Mouse (Mus musculus) naive thymus-derived CD4-positive, alpha-beta T cell, adult 2 months (primary cell): ENCODE data around the gene Dclk2.

Source experiments
- DNase-seq: peaks from one replicate; pipeline ENCODE4 v3.0.0-alpha.2; 2011; ENCODE audit warnings: low read depth

Gene Dclk2

GRCm38 (mm10) chr3:86894491-86894890 is 26.2 kb downstream of the Dclk2 start:
- no peak for DNase-seq

GRCm38 (mm10) chr3:86887512-86887911 is 33.1 kb downstream of the Dclk2 start:
- DNase-seq = no peak

- no peak for DNase-seq
Observed at GRCm38 (mm10) chr3:86885180-86885579, 35.5 kb downstream of the Dclk2 start.

GRCm38 (mm10) chr3:86884481-86884880 is 36.2 kb downstream of the Dclk2 start:
- DNase-seq = no peak

- DNase-seq = no peak
Observed at GRCm38 (mm10) chr3:86883985-86884384, 36.7 kb downstream of the Dclk2 start.

GRCm38 (mm10) chr3:86875912-86876311 is 44.7 kb downstream of the Dclk2 start:
- no peak for DNase-seq

GRCm38 (mm10) chr3:86873092-86873600 is 47.5 kb downstream of the Dclk2 start:
- no peak for DNase-seq

GRCm38 (mm10) chr3:86870952-86871351 is 49.7 kb downstream of the Dclk2 start:
- no peak for DNase-seq

- DNase-seq = no peak
Observed at GRCm38 (mm10) chr3:86870411-86870810, 50.2 kb downstream of the Dclk2 start.

GRCm38 (mm10) chr3:86868721-86869120 is 51.9 kb downstream of the Dclk2 start:
- DNase-seq = no peak

- no peak for DNase-seq
Observed at GRCm38 (mm10) chr3:86863327-86864008, 57.2 kb downstream of the Dclk2 start.

GRCm38 (mm10) chr3:86862939-86863311 is 57.7 kb downstream of the Dclk2 start:
- DNase-seq = no peak

GRCm38 (mm10) chr3:86862245-86862938 is 58.3 kb downstream of the Dclk2 start:
- DNase-seq = no peak

GRCm38 (mm10) chr3:86859791-86860190 is 60.9 kb downstream of the Dclk2 start:
- no peak for DNase-seq

- DNase-seq = no peak
Observed at GRCm38 (mm10) chr3:86858699-86859098, 62.0 kb downstream of the Dclk2 start.

- no peak for DNase-seq
Observed at GRCm38 (mm10) chr3:86857833-86858398, 62.7 kb downstream of the Dclk2 start.

- DNase-seq = no peak
Observed at GRCm38 (mm10) chr3:86852867-86853266, 67.8 kb downstream of the Dclk2 start.

- DNase-seq = no peak
Observed at GRCm38 (mm10) chr3:86851131-86851530, 69.5 kb downstream of the Dclk2 start.

- no peak for DNase-seq
Observed at GRCm38 (mm10) chr3:86850394-86851030, 70.1 kb downstream of the Dclk2 start.

GRCm38 (mm10) chr3:86849337-86849736 is 71.3 kb downstream of the Dclk2 start:
- DNase-seq = no peak

GRCm38 (mm10) chr3:86847536-86847935 is 73.1 kb downstream of the Dclk2 start:
- no peak for DNase-seq

- no peak for DNase-seq
Observed at GRCm38 (mm10) chr3:86846036-86846435, 74.6 kb downstream of the Dclk2 start.

- no peak for DNase-seq
Observed at GRCm38 (mm10) chr3:86845578-86845977, 75.1 kb downstream of the Dclk2 start.
